Mouse (Mus musculus): Measurements from ENCODE around the gene Ncaph.
"Not testable (repeated sequence)": the region's sequence is repeated elsewhere in the genome, so short reads cannot be mapped to it uniquely, and the experiment has no call there.

Gene Ncaph

DNA sequence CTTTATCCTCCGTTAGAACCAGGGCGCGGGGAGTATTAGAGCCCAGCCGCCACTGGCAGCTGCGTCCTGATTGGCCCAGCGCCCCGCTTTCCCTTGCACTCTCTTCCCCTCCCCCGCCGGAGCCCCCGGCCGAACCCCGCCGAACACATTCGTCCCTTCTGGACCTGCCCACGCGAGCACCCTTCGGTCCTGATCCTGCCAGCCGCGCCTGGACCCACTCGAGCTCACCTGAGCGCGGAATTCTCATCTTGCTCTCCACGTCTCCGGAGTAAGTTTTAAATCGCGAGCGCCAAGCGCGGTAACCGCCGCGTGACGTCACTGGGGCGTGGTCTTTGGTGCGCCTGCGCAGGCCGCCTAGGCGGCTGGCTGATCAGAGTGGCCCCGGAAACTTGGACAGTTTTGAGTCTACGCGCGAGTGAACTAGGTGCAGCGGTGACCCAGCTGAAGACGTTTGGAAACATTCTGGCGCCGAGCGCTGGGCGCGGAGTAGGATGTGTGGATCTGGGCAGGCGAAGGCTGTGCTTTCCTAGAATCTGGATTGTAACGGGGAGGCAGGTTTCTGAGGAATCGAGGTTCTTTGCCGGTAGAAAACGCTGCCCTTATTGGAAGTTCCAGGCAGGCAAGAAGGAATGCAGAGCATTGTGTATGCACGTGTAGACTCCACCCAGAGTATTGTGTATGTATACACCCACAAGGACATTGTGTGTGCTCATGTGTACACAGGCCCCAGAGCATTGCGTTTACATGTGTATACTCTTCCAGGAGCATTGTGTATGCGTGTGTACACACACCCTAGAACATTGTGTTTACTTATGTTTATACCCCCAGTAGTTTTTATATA, at the start of gene Ncaph:
Ncaph (minus strand) TSS at position 334 of the 841 bp plus-strand sequence.
- peak; percentile 97 for DNase-seq (ENCODE audit: low read depth)

DNA sequence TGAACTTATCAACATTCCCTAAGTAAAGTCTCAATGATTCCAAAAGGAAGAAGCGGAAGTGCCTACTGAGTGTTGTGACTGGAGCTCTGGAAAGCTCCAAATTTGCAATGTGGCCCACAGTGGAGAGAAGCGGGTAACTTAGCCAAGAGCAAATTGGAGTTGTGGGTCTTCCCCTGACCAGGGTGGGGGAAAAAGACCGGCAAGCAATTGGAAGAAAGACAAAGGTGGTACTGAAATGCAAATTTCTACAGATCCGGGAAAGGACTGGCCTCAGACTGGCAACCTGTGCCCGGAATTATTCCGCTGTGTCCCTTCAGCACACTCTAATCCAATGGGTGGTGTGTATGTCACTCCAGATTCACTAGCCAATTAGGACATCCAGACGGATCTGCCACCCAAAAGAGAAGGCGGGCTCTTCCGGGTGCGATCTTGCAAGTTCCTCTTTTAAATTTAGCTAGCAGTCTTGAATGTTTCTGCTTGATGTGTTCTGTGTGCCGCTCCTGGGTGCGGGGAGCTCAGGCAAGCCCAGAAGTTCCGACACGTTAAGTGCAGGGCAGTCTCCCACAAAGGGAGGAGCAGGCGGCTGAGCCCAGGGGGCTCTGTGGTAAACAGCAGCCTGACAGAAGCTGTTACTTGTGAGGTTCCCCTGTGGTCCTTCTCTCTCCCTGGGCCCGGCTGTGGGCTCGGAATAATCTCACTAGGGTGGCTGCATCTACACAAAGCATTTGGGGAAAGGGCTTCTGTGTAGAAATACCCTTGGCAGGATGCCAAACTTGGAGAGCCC, 49.0 kb upstream of the Ncaph start:
- DNase-seq (ENCODE audit: low read depth), result peak; percentile 90

DNA sequence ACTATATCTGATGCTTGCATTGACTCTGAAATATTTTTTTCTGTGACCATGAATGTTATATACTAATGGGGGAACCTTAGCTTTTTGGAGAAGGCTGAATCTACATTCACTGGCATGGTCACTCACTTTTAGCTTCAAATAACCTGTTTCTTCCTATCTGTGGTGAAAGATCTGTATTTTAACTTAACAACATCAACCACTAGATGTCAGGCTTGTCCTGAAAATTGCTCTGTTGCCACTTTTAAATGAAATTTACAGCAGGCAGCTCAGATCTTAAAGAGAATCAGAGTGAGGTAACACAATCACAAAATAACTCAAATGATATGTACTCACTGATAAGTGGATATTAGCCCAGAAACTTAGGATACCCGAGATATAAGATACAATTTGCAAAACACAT, 32.5 kb upstream of the Ncaph start:
- DNase-seq (ENCODE audit: low read depth), result peak; percentile 79

DNA sequence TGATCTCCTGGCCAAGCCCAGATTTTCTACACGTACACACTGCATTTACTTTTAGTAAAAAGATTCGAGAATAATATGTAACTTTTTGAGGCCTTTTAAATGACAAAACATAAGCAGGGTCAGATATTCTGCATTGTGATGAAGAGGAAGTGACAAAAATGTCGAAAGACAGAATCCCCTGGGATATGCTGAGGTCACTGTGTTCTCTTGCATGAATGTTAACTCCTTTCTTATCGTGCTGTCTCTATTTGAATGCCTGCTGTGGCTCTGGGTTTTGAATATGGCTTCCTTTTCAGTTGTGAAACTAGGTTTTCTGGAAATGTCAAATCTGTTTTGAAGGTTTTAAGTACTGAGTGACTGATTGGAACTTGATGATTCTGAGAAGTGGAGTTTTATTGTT, 31.9 kb upstream of the Ncaph start:
- DNase-seq (ENCODE audit: low read depth), result no peak

DNA sequence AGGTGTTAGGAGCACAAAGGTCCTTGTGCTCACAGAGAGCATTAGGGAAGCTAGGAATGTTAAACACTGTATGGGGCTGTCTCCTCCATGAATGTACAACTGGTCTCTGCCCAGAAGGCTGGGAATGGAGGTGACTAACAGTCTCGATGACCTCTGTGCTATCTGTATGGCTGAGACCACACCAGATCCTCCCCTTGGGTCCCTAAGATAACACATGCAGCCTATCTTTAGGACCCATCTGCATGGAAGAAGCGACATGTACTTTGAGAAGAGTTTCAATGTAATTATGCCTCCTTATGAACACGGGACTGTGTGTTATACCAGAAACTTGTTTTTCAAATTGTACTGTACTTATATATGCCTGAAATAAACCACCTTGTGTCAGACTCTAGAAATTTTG, 11.9 kb upstream of the Ncaph start:
- no peak for DNase-seq (ENCODE audit: low read depth)

DNA sequence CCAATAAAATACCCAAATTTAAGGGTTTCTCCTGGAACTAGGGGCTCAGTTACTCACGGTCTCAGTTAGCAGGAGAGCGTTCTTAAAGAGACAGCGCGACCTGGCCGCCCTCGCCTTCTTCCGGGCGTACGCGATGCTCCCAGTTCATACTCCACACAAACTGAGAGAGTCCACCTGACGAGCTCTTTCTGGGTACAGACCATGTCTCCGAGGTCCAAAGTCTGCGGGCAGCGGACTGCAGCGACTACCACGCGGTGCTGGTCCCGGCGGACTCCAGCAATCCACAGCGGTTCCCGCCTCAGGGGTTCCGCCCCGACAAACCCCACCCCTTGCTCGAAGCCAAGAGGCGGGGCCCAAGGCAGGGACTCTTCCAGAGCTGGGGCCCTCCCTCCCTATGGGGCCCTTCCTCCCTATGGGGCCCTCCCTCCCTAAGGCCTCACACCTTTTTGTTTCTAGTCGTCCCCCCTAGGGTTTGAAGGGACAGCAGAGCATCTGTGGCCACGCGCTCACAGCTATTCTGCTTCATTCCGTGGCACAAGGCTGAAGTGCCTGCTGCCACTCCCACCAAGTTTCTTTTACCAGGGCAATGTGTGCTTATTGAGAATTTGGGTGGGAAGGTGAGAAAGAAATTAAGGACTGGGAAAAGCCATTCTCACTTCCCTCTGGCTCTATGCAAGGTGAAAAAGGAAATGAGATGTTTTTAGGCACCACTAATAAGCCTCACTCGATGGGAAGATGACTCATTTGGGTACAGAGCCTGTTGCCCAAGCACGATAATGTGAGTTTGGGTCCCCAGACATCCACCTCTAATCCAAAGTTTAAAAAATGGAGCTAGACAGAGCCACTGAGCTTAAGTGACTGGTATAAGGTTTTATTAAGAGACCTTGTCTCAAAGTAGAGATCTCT, 9.7 kb upstream of the Ncaph start, which contains the start of gene Itpripl1:
Itpripl1 (minus strand) TSS at position 285 of the 906 bp plus-strand sequence.
- DNase-seq (ENCODE audit: low read depth), result peak; percentile 89

DNA sequence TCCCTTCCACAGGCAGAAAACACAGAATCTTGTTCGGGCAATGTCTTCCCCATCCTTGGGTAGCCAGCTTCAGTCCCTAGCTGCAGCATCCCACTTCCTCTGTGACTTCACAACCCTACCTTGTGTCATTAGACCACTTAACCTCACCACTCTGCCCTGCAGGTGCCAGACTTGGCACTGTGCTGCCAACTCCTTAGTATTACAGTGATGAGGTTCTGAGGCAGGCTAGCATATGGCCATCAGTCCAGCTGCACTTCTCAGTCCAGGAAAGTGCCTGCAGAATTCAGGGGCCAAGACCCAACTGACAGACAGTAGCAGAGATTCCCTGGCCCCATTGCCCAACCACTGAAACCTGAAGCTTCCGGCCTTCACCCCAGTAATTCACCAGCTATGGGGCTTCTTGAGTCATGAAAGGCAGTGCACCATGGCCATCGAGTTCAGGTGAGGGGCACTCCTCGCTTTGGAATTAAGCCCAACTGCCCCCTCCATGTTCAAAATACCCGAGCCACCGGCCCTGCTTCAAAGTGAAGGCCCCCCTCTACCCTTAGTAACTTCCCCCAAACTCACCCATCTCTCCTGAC, 8.9 kb upstream of the Ncaph start:
- peak; percentile 55 for DNase-seq (ENCODE audit: low read depth)

DNA sequence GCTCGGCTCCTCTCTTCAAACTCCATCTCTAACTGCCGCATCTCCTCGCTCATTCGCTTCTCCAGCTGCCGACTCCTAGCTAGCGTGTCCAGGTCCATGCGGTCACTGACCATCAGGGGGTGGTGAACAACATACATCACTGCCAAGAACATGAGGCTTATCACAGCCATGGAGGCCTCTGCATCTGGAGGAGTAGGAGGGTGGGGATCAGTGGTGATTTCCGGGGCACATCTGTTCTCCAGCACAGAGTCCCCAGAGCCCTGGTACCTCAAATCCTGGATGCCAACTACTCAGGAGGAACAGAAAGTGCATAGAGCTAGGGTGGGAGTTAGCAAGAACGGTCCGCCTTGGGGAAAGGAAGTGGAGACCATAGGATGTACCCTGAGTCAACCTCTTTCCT, 8.3 kb upstream of the Ncaph start:
- DNase-seq (ENCODE audit: low read depth), result peak; percentile 23

DNA sequence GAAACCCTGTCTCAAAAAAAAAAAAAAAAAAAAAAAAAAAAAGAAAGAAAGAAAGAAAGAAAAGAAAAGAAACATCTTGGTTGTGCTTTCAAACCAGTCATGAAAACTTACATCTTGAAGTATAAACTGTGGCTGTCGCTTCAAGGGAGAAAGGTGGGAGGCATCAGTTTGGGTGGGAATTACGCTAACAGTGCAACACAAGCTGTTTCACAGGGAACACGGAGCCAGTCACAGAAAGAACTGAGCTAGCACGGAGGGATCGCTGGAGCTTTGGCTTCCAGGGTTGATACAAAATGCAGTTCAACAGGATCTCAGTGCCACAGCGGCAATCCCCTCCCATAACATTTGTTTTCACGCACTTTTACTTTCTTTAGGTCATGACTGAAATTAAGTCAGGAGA, 6.3 kb upstream of the Ncaph start:
- no peak for DNase-seq (ENCODE audit: low read depth)

DNA sequence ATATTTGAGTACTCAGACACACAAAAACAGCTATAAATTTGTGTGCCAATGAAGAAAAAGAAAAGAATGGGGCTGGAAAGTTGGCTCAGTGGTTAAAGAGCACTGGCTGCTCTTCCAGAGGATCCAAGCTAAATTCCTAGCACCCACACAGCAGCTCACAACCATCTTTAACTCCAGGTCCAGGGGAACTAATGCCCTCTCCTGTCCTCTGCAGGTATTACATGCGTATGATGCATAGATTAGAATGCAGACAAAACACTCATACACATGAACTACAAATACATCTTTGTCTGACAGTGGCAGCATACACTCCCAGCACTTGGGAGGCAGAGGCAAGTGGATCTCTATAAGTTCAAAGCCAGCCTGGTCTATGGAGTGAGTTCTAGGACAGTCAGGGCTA, 5.9 kb upstream of the Ncaph start:
- peak; percentile 48 for DNase-seq (ENCODE audit: low read depth)

DNA sequence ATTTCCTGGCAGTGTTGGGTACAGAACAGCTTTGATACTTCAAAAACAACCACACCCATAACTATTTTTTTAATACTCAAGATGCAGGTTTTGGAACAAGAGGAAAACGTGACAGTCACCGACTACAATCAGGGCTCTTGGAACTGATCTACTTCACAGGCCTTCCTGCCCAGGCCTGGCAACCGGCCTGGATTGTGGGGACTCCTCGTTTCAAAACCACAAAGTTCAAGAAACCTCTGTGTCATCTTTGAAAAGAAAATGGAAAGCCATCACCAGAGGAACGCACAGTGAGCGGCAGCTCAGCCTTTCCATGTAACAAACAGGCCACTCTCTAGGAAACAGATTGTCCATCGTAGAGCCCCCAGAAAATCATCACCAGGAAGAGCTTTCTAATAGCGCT, 5.3 kb upstream of the Ncaph start:
- no peak for DNase-seq (ENCODE audit: low read depth)

DNA sequence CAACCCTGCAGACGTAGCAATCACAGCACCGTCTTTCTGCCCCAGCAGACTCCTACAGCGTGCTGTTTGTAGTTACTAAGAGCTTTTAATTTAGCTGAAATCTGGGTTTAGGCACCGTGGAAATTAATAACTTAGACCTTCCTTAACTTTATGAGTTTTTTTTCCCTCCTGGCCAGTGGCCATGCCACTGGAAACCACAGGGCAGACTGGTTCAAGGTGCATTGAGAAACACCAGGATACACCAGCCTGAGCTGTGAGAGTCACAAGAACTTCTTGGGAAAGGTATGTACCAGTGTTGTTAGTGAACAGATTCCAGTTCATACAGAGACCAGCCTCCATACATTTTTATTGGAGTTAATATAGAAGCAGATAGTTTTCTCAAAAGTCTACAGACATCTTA, 4.7 kb upstream of the Ncaph start:
- no peak for DNase-seq (ENCODE audit: low read depth)

DNA sequence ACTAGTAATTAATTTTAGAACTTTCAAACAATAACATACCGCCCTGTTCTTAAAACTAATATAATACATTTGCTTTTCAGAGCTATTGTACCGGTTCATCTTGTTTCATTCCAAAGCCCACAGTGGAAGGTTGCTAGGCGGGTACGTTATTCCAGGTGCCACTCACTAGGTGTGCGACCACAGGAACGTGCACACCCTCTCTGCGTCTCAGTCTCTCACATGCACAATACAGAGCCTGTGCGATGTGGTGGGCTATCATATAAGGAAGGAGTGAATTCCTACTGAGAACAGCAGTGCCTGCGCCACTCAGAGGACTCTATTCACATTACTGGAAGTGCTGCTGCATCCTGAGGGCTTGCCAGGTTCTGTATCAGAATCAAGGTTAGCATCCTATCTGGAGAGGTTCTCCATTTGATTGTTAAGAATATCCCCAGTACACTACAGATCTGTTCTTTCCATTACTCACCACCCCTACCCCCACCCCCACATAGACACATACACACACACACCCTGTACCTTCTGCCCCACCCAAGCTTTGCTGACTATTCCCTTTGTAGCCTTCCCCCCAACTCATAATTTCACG, 4.2 kb upstream of the Ncaph start:
- DNase-seq (ENCODE audit: low read depth), result no peak

DNA sequence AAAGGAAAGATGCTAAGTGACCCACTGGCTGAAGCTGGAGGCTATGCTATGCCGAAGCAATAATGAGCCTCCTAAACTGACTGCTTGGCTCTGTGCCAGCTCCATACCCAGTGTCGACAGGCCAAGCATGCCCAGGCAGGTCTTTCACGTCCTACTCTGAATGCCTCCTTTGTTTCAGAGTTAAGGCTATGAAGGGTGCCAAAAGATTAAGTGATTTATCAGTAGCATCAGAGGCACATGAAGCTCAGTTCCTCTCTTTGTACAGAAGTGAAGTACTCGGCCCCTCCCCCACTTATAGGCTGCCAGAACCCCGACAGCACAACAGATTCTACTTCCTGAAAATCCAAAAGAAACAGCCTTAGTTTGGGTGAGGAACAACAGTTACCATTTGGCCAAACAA, 3.2 kb upstream of the Ncaph start:
- DNase-seq (ENCODE audit: low read depth), result peak; percentile 27

DNA sequence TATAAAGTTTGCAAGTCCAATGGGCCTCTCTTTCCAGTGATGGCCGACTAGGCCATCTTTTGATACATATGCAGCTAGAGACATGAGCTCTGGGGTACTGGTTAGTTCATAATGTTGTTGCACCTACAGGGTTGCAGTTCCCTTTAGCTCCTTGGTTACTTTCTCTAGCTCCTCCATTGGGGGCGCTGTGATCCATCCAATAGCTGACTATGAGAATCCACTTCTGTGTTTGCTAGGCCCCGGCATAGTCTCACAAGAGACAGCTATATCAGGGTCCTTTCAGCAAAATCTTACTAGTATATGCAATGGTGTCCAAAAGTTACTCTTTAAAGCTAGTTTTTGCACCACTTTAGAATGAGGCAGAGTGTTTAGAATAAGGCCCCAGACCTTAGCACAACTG, 1.5 kb upstream of the Ncaph start:
- not testable (repeated sequence) for DNase-seq (ENCODE audit: low read depth)

DNA sequence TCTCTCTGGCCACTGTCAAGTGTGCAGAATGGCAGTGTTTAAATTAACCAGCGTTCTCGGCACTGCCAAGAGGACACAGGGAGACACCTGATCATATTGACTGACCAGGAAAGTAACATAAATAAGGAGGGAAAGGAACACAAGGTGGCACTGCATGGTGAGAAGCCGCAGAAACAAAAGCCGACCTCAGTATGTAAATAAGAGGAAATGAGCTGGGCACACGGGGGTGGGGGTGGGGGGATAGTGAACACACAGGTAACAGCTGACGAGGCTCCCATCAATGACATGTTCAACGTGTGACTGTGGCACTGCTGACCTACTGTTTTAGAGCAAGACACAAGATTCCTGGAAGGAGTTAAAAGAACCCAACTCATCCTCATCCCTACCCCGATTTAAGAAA, 2.4 kb downstream of the Ncaph start:
- peak; percentile 78 for DNase-seq (ENCODE audit: low read depth)

DNA sequence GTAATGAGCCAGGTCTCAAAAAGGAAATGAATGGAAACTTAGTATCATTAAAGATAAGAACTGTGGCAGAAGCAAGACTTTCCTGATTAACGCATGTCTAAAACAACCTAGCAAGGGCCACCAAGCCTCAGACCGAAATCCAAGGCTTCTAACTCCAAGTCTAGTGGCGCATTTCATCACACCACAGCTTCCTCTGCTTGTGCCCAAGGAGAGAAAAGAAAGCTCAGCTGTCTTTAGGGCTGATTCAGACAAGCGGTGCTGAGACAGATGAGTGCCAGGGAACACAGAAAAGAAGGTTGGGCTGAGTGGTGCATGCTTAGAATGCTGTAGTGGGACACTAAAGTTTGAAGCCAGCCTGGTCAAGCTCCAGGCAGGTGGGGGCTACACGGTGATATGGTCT, 4.8 kb downstream of the Ncaph start:
- no peak for DNase-seq (ENCODE audit: low read depth)

DNA sequence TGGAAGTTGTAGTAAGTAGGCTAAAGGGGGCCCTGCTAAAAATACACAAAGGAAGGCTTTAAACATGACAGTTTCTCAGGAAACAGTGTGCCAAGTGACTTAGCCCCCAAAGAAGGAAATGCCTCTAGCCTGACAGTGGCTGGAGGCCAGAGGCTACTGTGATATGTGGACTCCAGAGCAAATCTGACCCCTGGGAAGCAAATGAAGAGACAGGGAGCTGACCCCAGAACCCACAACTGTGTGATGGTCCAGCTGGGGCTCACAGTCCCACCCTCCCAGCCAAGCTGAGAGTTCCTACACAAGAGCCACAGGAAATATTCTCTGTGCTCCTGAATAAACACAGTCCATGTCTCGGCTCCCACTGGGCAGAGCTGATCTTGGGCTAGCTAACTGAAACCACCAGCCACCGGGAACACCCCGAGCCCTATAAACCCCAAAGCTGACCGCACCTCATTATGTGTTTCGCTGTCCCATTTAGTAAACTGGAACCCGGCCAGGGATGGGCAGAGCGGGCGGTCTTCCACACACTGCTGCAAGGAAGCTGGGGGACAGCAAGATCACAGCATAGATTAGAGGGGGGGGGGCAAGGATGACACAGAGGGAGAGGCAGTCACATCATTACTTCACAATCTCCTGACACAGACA, 12.0 kb downstream of the Ncaph start:
- DNase-seq (ENCODE audit: low read depth), result no peak

DNA sequence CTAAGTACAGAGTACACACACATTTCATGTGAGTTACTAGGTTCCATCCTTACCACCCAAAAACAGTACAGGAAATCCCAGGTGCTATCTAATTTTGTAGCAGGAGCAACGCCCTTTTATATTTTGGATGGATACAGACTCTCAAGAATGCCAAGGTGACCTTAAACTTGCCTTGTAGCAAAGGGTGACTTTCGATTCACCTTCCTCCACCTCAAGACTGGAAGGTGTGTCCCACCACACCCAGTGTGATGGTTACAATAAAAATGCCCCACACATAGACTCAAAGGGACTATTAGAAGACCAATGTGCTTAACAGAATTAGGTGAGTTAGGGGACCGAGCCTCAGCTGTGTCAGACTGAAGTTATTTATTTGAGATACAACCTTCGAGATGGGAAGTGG, 24.8 kb downstream of the Ncaph start:
- DNase-seq (ENCODE audit: low read depth), result no peak

DNA sequence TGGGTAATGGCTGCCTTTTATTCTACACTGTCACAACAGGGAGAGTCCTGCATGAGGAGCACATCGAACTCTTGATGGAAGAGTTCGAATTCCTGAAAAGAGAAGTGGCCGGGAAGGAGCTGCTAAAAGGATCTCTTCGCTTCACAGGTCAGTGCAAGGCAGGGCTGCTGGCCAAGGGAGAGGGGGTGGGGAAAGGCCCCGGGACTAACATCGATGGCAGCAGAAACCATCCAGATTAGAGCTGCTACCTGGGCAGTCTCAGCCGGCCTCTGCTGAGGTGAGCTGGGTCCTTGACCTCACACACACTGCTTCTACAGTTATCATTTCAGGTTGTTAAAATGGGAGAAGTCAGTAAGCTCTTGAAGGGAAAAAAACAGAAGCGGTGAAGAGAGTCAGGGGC, 41.8 kb downstream of the Ncaph start:
- no peak for DNase-seq (ENCODE audit: low read depth)

DNA sequence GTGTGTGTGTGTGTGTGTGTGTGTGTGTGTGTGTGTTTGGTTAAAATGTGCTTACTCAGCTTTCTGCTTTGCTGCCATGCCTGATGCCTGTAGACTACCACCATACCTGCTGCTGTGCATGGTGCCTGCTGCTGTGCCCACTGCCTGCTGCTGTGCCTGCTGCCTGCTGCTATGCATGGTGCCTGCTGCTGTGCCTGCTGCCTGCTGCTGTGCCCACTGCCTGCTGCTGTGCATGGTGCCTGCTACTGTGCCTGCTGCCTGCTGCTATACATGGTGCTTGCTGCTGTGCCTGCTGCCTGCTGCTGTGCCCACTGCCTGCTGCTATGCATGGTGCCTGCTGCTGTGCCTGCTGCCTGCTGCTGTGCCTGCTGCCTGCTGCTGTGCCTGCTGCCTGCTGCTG, 43.6 kb downstream of the Ncaph start:
- not testable (repeated sequence) for DNase-seq (ENCODE audit: low read depth)

Measured in induced T-regulatory cell, adult 2 months (primary cell).